Mouse (Mus musculus) liver, embryonic 12.5 days (tissue): ENCODE data around the gene Bsdc1. TPM values are rescaled to one million over a fixed set of nuclear protein-coding genes. Genes with fewer than 3 reads are reported as not detected.

Experiments used
- ATAC-seq: fragments of 200-750 bp; cut with Nextera tagmentation; 2 replicates; pipeline ENCODE4 v1.8.0; 2017; ENCODE audit warnings: moderate number of reproducible peaks, mild to moderate bottlenecking, moderate library complexity
- H3K27ac ChIP-seq: fragments of 300-500 bp; sonication (generic); 2 replicates; pipeline ENCODE4 v1.5.1; 2016; ENCODE audit warnings: mild to moderate bottlenecking
- H3K27me3 ChIP-seq: fragments of 300-500 bp; sonication (generic); replicated peaks from 2 replicates; pipeline ENCODE4 v1.6.1; 2016; ENCODE audit warnings: mild to moderate bottlenecking, moderate library complexity
- H3K36me3 ChIP-seq: fragments of 300-500 bp; sonication (generic); 2 replicates; pipeline ENCODE4 v1.6.1; 2016; ENCODE audit warnings: mild to moderate bottlenecking, moderate library complexity
- H3K4me1 ChIP-seq: fragments of 300-500 bp; sonication (generic); 2 replicates; pipeline ENCODE4 v1.6.1; 2016
- H3K4me2 ChIP-seq: fragments of 300-500 bp; sonication (generic); 2 replicates; pipeline ENCODE4 v1.6.1; 2016; ENCODE audit warnings: mild to moderate bottlenecking, moderate library complexity
- H3K4me3 ChIP-seq: fragments of 300-500 bp; sonication (generic); 2 replicates; pipeline ENCODE4 v1.5.1; 2016; ENCODE audit warnings: mild to moderate bottlenecking, moderate library complexity
- H3K9ac ChIP-seq: fragments of 300-500 bp; sonication (generic); 2 replicates; pipeline ENCODE4 v1.6.1; 2016; ENCODE audit warnings: mild to moderate bottlenecking, moderate library complexity
- H3K9me3 ChIP-seq: fragments of 300-500 bp; sonication (generic); replicated peaks from 2 replicates; pipeline ENCODE4 v1.6.1; 2016; ENCODE audit warnings: mild to moderate bottlenecking, moderate library complexity
- WGBS: fragments of 180-500 bp; shearing (Covaris S2); methylation state at CpG from one replicate; pipeline ENCODE4 v1.1.7; 2016; ENCODE audit not compliant: insufficient replicate concordance; 5-methylcytosine and 5-hydroxymethylcytosine counted together
- polyA plus RNA-seq: library from polyadenylated mRNA; unstranded; fragments of >200 nt; fragmentation: Nextera tagmentation; extraction: Ambion mirVana; gene quantifications from 2 replicates; pipeline ENCODE4 v1.2.1, GENCODE M21; 2016

Bsdc1 gene
- polyA plus RNA-seq, result 36.7 and 37.4 TPM in 2 replicates

DNA sequence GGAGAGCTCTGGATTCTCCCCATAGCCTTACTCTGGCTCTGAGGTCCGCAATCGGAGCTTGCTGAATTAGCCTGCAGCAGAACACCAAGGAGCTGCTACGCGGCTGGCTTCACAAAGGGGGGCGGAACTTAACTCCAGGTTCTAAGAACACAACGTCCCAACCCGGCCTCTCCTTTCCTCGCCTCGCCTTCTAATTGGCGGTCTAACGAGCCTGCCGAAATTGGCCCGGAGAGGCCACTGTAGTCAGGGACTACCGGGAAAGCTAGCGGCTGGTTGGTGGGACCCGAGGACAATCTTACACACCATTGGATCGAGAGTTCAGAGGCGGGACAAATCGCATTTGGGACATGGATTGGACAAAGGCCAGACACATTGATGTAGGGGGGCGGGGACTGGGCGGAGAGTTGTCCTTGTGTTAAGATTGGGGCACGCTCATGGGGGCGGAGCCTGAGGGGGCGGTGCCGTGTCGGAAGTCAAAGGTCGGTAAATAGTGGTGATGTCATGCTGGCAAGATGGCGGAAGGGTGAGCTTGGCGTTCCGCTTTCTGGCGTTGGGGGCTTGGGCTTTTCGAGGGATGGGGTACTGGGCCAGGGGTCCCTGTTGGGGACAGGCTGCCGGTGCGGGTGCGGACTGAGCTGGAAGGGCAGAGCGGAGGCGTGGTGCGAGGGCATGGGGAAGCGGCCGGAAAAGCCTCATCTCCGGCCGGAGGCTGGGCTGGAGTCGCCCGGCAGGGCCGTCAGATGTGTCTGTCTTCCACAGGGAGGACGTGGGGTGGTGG lies at the start of gene Bsdc1:
Gene Bsdc1, plus strand, starts transcription at position 399 of the 778 bp plus-strand sequence.
- peak within 1 kb of the TSS; percentile 83 for H3K4me3 ChIP-seq
- peaks cover 22% of the 10 kb centered on the region for H3K36me3 ChIP-seq
- peak within 1 kb of the TSS; percentile 96 for H3K27ac ChIP-seq
- peak within 1 kb of the TSS; percentile 82 for H3K4me2 ChIP-seq
- peaks cover 40% of the 10 kb centered on the region for H3K4me1 ChIP-seq
- H3K9me3 ChIP-seq, result no peaks in the 10 kb centered on the region
- ATAC-seq, result peak; percentile 94
- H3K27me3 ChIP-seq, result no peaks in the 10 kb centered on the region
- H3K9ac ChIP-seq, result peak within 1 kb of the TSS; percentile 94
- under 1% methylated on average over 46 of the region's 46 CpGs for WGBS

DNA sequence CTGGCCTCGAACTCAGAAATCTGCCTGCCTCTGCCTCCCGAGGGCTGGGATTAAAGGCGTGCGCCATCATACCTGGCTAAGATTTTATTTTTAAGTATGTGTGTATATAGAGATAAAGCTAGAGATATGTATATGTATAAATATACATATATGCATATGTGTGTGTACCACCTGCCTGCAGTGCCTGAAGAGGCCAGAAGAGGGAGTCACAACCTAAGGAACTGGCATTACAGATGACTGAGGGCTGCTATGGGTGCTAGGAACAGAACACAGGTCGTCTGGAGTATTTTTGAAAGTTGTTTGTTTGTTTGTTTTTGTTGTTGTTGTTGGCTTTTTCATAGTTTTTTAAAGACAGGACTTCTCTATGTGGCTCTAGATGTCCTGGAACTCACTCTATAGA lies 45.5 kb upstream of the Bsdc1 start:
- H3K27ac ChIP-seq, result peak overlapping the region; percentile 84
- H3K4me3 ChIP-seq, result no peak overlapping the region
- H3K9me3 ChIP-seq, result peaks cover 9% of the 10 kb centered on the region
- WGBS, result 87% methylated on average over 5 of the region's 5 CpGs
- ATAC-seq, result no peak
- H3K36me3 ChIP-seq, result no peaks in the 10 kb centered on the region; the same call in 1 of the 2 replicates
- peak overlapping the region; percentile 34 for H3K4me2 ChIP-seq
- peaks cover 39% of the 10 kb centered on the region for H3K4me1 ChIP-seq
- no peaks in the 10 kb centered on the region for H3K27me3 ChIP-seq
- no peak overlapping the region for H3K9ac ChIP-seq

DNA sequence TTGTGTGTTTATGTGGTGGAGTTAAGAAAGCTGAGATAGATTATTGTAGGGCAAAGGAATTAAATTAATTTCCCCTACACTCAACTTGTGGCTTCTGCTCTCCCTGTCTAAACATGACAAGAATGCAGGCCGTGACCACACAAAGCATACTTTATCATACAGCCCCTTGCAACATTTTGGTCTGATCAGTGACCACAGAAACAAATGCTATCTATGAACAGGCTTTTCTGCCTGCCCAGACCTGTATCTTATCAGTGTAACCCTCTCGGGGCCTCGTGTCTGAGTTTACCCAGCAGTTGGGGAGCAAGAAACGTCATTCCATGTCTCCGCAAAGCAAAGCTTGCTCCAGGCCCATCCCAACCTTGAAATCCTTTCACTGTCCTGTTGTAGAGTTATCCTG lies 44.9 kb upstream of the Bsdc1 start:
- ATAC-seq, result peak; percentile 91
- Histone ChIP-seq H3K4me3 (no peak overlapping the region), H3K9me3 (peaks cover 9% of the 10 kb centered on the region), H3K27me3 (no peaks in the 10 kb centered on the region), H3K9ac (no peak overlapping the region; the same call in 1 of the 2 replicates), H3K4me1 (peaks cover 39% of the 10 kb centered on the region), H3K4me2 (peak overlapping the region; percentile 34), H3K36me3 (no peaks in the 10 kb centered on the region; the same call in 1 of the 2 replicates), H3K27ac (peak overlapping the region; percentile 84)
- 7% methylated on average over 5 of the region's 5 CpGs for WGBS

DNA sequence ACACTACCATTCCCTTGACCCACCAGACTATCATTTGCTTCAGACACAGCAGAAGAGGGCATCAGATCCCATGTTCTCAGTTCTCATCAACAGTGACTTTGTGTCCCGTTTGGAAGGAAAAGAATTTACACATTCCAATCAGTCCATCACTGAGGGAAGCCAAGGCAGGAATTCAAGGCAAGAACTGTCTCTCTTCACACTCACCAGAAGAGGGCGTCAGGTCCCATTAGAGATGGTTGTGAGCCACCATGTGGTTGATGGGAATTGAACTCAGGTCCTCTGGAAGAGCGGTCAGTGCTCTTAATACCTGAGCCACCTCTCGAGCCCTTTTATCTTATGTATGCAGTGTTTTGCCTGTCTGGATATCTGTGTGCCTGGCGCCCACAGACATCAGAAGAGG lies 43.1 kb upstream of the Bsdc1 start:
- no peak overlapping the region for H3K4me2 ChIP-seq
- no peak overlapping the region for H3K9ac ChIP-seq
- WGBS, result 73% methylated on average over 5 of the region's 5 CpGs
- H3K9me3 ChIP-seq, result peaks cover 9% of the 10 kb centered on the region
- no peak for ATAC-seq
- H3K4me3 ChIP-seq, result no peak overlapping the region
- no peaks in the 10 kb centered on the region for H3K27me3 ChIP-seq
- no peak overlapping the region for H3K27ac ChIP-seq
- peaks cover 39% of the 10 kb centered on the region for H3K4me1 ChIP-seq
- no peaks in the 10 kb centered on the region; the same call in 1 of the 2 replicates for H3K36me3 ChIP-seq

DNA sequence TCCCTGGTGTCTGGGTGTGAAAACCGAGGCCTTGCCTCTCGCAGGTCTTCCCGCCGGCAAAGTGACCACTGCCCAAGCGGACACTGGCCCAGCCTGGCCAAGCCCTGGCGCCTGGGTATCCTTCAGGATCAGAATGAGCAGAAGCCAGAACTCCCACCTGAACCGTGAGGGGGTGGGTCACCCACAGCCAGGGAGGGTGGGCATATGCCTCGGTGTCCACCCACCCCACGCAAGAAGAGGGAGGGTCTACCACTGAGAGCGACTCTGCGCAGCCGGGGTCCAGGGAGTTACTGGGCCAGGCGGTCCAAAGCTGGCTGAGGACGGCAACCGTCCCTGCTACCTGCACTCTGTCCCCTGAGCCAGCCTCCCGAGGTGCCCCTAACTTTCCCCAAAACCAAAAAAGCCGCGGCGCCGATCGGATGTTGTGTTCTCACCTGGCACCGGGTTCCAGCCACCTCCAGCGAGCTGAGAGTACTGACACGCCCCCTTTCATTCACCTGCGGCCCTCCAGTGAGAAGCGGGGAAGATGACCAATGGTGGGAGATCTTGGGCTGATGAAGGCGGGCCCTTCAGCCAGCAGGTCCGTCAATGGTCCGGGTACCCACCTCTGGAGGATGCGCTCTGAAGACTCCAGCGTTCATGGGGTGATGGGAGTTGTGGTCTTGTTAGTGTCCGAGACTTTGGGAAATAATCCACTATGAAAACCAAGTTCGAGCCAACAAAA lies 20.9 kb upstream of the Bsdc1 start, which contains the start of gene Zbtb8b:
Gene Zbtb8b, minus strand, starts transcription at position 514 of the 724 bp plus-strand sequence.
- Histone ChIP-seq H3K4me3 (peak within 1 kb of the TSS; percentile 37), H3K4me1 (peaks cover 21% of the 10 kb centered on the region), H3K9ac (no peak within 1 kb of the TSS), H3K36me3 (no peaks in the 10 kb centered on the region), H3K27me3 (peaks cover 76% of the 10 kb centered on the region), H3K27ac (no peak within 1 kb of the TSS), H3K9me3 (no peaks in the 10 kb centered on the region), H3K4me2 (peak within 1 kb of the TSS; percentile 57)
- 8% methylated on average over 33 of the region's 33 CpGs for WGBS
- ATAC-seq, result no peak

DNA sequence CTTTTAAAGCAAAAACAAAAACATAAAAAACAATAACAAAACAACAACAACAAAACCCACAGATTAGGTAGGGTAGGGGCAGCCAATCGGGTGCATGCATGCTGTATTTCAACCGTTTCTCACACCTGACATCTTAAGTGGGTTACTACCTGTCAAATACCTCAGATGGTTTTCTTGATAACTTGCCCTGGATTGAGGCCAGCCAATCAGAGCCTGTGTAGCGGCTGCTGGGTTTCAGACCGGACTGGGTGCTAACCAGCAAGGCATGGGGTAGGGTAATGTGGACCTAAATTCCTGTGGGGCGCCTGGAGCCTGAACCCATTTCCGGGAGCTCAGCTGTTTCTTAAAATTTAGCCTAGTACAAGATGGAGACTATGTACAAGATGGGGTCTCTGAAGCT lies 20.2 kb upstream of the Bsdc1 start:
- Histone ChIP-seq H3K27me3 (peaks cover 75% of the 10 kb centered on the region), H3K27ac (no peak overlapping the region), H3K9me3 (no peaks in the 10 kb centered on the region), H3K36me3 (no peaks in the 10 kb centered on the region), H3K4me3 (no peak overlapping the region), H3K4me2 (no peak overlapping the region; the same call in 1 of the 2 replicates), H3K4me1 (peaks cover 22% of the 10 kb centered on the region), H3K9ac (no peak overlapping the region)
- ATAC-seq, result no peak
- 23% methylated on average over 6 of the region's 6 CpGs for WGBS

DNA sequence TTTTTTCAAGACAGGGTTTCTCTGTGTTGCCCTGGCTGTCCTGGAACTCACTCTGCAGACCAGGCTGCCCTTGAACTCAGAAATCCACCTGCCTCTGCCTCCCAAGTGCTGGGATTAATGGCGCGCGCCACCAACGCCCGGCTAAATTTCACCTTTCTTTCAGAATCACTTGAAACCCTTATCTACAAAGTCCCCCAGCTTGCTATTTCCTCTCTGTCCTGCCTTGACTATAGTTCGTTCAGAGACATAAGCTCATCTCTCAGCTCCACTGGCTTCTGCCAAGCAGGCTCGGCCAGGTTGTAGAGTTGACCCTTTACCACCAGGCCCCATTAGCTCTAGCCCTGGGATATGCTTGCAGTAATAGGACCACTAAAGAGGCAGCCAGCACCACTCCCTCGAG lies 14.0 kb upstream of the Bsdc1 start:
- no peak for ATAC-seq
- 38% methylated on average over 8 of the region's 8 CpGs for WGBS
- H3K27me3 ChIP-seq, result peaks cover 14% of the 10 kb centered on the region
- H3K4me1 ChIP-seq, result peaks cover 19% of the 10 kb centered on the region
- no peaks in the 10 kb centered on the region for H3K36me3 ChIP-seq
- no peak overlapping the region for H3K9ac ChIP-seq
- no peak overlapping the region; the same call in 1 of the 2 replicates for H3K27ac ChIP-seq
- H3K4me2 ChIP-seq, result no peak overlapping the region
- H3K9me3 ChIP-seq, result no peaks in the 10 kb centered on the region
- H3K4me3 ChIP-seq, result no peak overlapping the region

DNA sequence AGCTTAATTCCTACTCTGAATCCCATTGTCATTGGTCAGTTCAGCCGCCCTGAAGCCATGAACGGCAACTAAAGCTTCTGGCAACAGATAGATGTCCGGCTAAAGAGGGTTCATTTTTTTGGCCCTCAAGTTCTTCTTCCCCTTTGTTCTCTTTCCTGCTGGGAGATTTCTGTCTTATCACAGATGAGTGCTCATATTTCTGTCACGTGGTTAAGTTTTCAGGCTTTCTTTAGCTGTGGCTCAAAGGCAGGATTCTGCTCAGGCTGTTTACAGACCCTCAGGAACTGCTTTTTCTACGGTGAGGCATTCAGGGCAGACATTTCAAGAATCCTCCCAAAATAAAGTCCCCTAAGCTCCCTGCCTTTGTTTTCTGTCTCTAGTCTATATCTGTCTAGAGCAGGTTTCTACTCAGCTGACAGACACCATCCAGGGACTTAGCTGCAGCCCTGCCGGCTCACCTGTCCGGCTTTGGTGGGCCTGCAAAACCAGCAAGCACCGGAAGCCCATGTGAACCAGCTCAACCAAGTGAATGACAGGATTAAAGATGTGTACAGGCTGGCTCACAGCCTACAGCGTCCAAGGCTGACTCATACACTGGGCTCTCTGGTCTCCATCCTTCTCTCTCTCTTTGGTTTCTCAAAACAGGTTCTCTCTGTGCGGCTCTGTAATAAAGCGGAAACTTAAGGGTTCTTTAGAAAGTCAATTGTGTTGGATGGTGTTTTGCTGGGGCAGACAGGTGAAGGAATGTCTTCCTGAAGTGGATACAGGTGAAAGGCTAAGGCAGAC lies 13.4 kb upstream of the Bsdc1 start:
- Histone ChIP-seq H3K4me1 (peaks cover 19% of the 10 kb centered on the region), H3K9ac (no peak overlapping the region), H3K9me3 (no peaks in the 10 kb centered on the region), H3K27me3 (peaks cover 8% of the 10 kb centered on the region), H3K4me3 (no peak overlapping the region), H3K4me2 (no peak overlapping the region), H3K36me3 (no peaks in the 10 kb centered on the region), H3K27ac (no peak overlapping the region; the same call in 1 of the 2 replicates)
- 65% methylated on average over 11 of the region's 11 CpGs for WGBS
- ATAC-seq, result no peak

DNA sequence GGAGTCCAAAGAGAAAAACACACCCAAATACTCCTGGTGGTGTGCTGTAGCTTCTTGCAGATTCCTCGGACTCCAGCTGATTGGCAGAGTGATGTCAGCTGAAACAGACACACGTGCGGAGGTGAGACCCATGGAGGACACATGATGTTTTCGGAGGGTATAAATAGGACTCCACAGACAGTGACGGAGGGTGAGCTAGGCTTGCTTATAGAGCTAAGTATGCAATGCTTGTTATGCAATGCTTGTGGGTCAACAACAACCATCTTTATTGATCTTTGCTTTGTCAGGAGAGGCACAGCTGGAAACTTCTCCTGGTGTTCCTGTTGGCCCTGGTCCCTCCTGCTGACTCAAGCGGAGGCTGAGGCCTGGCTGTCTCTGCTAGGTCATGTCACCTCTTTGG lies 12.7 kb upstream of the Bsdc1 start:
- ATAC-seq, result no peak
- H3K27ac ChIP-seq, result no peak overlapping the region
- 75% methylated on average over 6 of the region's 6 CpGs for WGBS

DNA sequence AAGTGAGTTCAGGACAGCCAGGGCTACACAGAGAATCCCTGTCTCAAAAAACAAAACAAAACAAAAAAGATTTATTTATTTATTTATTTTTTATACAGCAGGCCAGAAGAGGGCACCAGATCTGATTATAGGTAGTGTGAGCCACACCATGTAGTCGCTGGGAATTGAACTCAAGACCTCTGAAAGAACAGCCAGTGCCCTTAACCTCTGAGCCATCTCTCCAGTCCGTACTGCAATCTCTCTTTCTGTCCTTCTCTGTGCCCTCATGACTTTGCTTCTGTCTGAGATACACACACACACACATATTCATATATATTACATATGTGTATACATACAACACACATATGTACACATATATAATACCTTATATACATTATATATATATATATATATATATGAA lies 10.5 kb upstream of the Bsdc1 start:
- Histone ChIP-seq H3K9me3 (no peaks in the 10 kb centered on the region), H3K36me3 (no peaks in the 10 kb centered on the region), H3K9ac (no peak overlapping the region), H3K4me3 (no peak overlapping the region), H3K27ac (no peak overlapping the region), H3K27me3 (no peaks in the 10 kb centered on the region), H3K4me1 (peaks cover 15% of the 10 kb centered on the region), H3K4me2 (no peak overlapping the region)
- no peak for ATAC-seq
- 62% methylated on average over 2 of the region's 2 CpGs for WGBS

More for the DNA sequence above, 12.7 kb upstream of the Bsdc1 start:
- H3K9me3 ChIP-seq, result no peaks in the 10 kb centered on the region
- H3K36me3 ChIP-seq, result no peaks in the 10 kb centered on the region
- H3K27me3 ChIP-seq, result peaks cover under 1% of the 10 kb centered on the region; the same call in 1 of the 2 replicates
- no peak overlapping the region for H3K9ac ChIP-seq
- H3K4me2 ChIP-seq, result no peak overlapping the region
- peaks cover 19% of the 10 kb centered on the region for H3K4me1 ChIP-seq
- H3K4me3 ChIP-seq, result no peak overlapping the region

DNA sequence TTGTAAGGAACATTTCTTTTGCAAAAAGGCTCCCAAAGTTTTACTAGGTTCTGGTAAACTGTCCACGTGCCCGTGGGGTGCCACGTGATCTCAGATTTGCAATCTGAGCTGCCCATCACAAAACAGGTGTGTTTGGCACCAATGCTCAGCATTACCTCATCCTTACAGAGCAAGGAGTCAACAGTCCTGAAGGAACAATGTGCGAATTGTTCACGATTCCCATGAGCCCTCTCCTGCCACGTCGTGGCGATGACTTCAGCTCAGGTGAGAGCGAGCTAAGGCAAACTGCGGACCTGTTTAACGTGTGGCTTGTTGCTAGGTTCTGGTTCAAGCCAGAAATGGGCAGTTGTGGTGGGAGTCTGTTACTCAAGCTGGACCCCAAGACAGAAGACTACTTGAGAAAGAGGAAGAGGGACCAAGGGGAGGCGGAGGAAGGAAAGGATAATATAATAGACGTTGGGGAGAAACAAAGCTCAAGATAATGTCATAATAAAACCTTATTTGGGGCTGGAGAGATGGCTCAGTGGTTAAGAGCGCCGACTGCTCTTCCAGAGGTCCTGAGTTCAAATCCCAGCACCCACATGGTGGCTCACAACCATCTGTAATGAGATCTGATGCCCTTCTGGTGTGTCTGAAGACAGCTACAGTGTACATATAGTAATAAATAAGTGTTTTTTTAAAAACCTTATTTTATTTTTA lies 9.8 kb upstream of the Bsdc1 start:
- H3K27me3 ChIP-seq, result no peaks in the 10 kb centered on the region
- H3K27ac ChIP-seq, result no peak overlapping the region
- H3K9ac ChIP-seq, result no peak overlapping the region
- no peak overlapping the region for H3K4me3 ChIP-seq
- peaks cover 15% of the 10 kb centered on the region for H3K4me1 ChIP-seq
- H3K9me3 ChIP-seq, result no peaks in the 10 kb centered on the region
- H3K4me2 ChIP-seq, result no peak overlapping the region
- H3K36me3 ChIP-seq, result no peaks in the 10 kb centered on the region
- 73% methylated on average over 15 of the region's 15 CpGs for WGBS
- ATAC-seq, result no peak
